Mouse (Mus musculus) erythroblast, embryonic 14.5 days (primary cell): ENCODE results near the gene Hist1h3d.

Experiments used
- GATA1 ChIP-seq: IDR thresholded peaks from 2 replicates; pipeline ENCODE4 v1.6.1; 2012; ENCODE audit warnings: low read length, inconsistent platforms, mixed read lengths
- TAL1 ChIP-seq: IDR thresholded peaks from 3 replicates; pipeline ENCODE4 v1.6.1; 2012; ENCODE audit warnings: low read length, inconsistent platforms, mixed read lengths

DNA sequence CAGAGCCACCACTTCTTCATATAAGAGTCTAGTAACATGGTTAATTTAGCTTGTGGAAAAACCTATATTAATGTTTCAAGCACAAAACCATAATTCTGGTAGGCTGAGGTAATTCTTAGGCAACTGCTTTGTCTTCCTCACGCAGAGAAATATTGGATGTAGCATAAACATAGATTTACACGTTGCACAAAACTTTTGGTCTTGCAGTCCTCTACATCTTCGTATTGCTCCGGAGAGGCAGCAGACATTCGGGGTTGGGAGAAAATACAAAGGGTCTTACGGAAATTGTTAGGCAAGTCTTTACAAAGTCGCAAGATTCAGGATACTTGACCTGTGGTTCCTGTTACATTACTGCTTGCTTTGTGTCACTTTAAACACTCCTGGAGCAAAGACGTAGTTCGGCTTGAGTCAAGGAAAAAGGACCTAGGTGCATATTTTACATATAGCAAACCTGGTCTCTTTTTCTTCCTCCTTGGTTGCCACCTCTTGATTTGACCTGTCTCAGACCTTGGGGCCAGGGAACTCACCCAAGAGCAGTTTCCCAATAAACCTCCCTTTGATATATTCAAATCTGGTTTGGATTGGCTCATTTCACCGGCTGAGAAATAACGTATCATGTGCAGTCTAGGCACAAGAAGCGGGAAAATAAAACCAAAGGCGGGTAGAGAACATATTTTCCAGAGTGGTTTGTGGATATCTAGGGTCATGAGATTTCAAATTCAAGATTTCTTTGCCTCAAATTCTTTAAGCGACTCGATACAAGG, 41.0 kb upstream of the Hist1h3d start:
- TF ChIP-seq GATA1 (no peak), TAL1 (no peak)
